Mouse (Mus musculus) CH12.LX (cell line): Measurements from ENCODE around the gene Ncoa1.

ENCODE experiments used
- CTCF ChIP-seq, 2 experiments: IDR thresholded peaks in 1 of 2; conservative IDR thresholded peaks in 1 of 2; 2 replicates each; pipeline ENCODE4 v1.5.1; 2011 to 2012; ENCODE audit warnings: low read depth in 2 of 2, low read length in 2 of 2, improper control_type of control experiment in 1 of 2, inconsistent platforms in 1 of 2, mild to moderate bottlenecking in 1 of 2, moderate library complexity in 1 of 2
- NELFE ChIP-seq: IDR thresholded peaks from 2 replicates; pipeline ENCODE4 v1.6.1; 2011; ENCODE audit warnings: low read depth, low read length, improper control_type of control experiment

DNA sequence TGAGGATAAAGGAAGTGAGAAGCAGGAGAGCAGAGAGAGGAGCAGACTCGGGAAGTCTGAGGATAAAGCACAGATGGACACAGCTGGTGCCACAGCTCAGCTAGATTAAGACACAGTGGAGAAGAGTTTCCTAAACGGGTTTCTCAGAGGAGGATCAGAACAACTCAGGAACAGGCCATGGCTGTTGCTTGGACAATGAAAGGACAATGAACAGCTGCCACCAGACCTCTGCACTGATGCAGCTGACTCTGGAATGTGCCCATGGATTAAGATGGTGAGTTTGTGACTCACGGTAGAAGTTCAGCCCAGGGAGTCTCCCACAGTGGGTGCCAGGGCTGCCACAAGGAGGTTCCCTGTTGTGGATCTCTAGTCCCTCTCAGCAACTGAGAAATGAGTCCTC is 191.8 kb downstream of the Ncoa1 start:
- TF ChIP-seq NELFE, result no peak
- no peak for TF ChIP-seq CTCF (conservative IDR thresholded peaks at IDR 0.05 in 1 of 2, IDR thresholded peaks at IDR 0.05 in 1 of 2; ENCODE audit: low read depth in 2 of 2, low read length in 2 of 2)
